Mouse (Mus musculus) liver, adult 2 months (tissue): ENCODE measurements at regions not wholly inside any gene's neighbourhood (a gene's known extent, or its start where the extent isn't known, plus 50 kb on each side); places are given as distances from the start of the nearest gene placed in this dataset.

Experiments
- CTCF ChIP-seq: fragments of 200-500 bp; IDR thresholded peaks from 2 replicates; pipeline ENCODE4 v1.5.1; 2011; ENCODE audit warnings: low read depth, low read length, control low read depth
- POLR2A ChIP-seq: fragments of 200-500 bp; IDR thresholded peaks from 2 replicates; pipeline ENCODE4 v1.6.1; 2011; ENCODE audit warnings: low read length, control low read depth; ENCODE audit not compliant: insufficient read depth; ENCODE audit errors: extremely low read depth

- TF ChIP-seq POLR2A = no peak
- no peak for TF ChIP-seq CTCF
Measured at GRCm38 (mm10) chr13:6374570-6375173, 173.3 kb upstream of the Pitrm1 start.
